Mouse (Mus musculus) large intestine, adult 2 months (tissue): ENCODE measurements around the gene Gm4027. TPM values are rescaled to one million over a fixed set of nuclear protein-coding genes. Genes with fewer than 3 reads are reported as not detected.
"Not testable (repeated sequence)": the region's sequence is repeated elsewhere in the genome, so short reads cannot be mapped to it uniquely, and the experiment has no call there.

Source experiments
- DNase-seq: peaks from one replicate; pipeline ENCODE4 v3.0.0-alpha.2; 2012; ENCODE audit warnings: low read depth, low spot score
- WGBS: fragments of 180-500 bp; shearing (Covaris S2); methylation state at CpG from one replicate; pipeline ENCODE4 v1.1.7; 2018; 5-methylcytosine and 5-hydroxymethylcytosine counted together
- polyA plus RNA-seq: library from polyadenylated mRNA; depleted of rRNA; stranded (reverse); fragments of >200 nt; gene quantifications from 2 replicates; pipeline ENCODE4 v1.2.3, GENCODE M21; 2012; rRNA removed

Gm4027 gene
- polyA plus RNA-seq = not detected in 2 replicates

- 86% methylated on average over 6 of the region's 7 CpGs for WGBS
- DNase-seq = not testable (repeated sequence)
Measured at GRCm38 (mm10) chr12:87618569-87618968, at the start of gene Gm4027. Gm4027 (plus strand) TSS chr12:87618869.

DNA sequence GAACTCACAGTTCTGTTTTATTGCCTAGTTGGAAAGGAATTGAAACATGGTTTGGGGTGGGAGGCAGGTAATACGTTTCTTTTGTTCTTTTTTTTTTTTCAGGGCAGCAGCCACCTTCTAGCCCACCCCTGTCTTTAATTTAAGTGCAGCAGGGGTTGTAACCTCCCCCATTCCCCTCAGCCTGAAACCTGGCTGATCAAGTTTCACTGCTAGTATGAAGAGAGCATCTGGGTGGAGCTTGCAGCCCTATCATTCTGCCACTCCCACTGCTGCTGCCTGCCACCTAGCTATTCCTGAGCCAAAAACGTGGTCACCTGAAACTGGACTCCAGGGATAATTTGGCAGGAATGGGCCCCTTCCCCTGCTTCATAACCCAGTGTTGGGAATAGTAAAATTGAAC, 17.3 kb upstream of the Gm4027 start:
- 2% methylated on average over 2 of the region's 2 CpGs for WGBS

GRCm38 (mm10) chr12:87602388-87602787, 16.3 kb upstream of the Gm4027 start, which contains the start of gene Oog1:
Oog1 (plus strand) TSS chr12:87602688.
- WGBS = 66% methylated on average over 1 of the region's 2 CpGs
- DNase-seq = not testable (repeated sequence)

More for the DNA sequence above, 17.3 kb upstream of the Gm4027 start:
- DNase-seq = not testable (repeated sequence)

GRCm38 (mm10) chr12:87644520-87644919, 25.9 kb downstream of the Gm4027 start, which contains the start of gene Gm16381:
Gm16381 (minus strand) TSS chr12:87644620.
- not testable (repeated sequence) for DNase-seq
- WGBS = 84% methylated on average over 2 of the region's 2 CpGs

DNA sequence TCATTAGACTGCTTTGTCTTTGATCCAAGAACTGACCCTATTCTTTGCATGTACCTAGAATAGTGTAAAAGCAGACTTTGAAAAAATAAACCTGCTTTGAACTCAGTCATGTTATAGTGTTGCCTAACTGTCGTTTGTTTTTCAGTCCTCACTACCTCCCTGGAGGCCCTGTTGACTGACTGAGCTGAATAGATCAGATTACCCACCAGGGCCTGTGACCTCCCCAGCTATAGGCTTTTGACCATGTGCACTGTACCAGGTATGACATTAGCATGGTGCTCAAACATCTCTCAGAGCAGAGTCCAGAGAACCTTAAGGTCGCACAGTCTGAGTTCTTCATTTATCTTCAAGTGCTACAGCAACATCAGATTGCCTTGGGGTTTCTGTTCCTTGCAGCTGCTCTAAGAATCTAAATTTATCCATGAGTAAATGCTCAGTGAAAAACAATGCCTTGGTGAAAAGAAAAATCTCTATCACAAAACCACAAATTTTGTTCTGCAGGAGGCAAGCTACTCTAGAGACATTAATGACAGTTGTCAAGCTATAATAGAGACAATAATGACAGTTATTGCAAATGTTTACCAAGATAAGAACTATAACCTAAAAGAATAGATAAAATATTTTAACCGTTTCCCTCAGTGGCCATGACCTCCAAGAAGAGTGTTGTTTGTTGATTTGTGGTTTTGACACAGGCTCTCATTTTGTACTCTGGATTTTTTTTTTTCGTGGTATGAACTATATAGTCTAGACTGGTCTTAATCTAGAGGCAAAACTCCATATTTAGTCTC, 34.4 kb downstream of the Gm4027 start:
- WGBS = 44% methylated on average over 2 of the region's 4 CpGs
- DNase-seq = not testable (repeated sequence)

Other genes with a start within 250 kb of the Gm4027 start
- 39.2 and 49.1 TPM in 2 replicates for gene Sptlc2, start 230.5 kb upstream of the Gm4027 start, polyA plus RNA-seq
- 21.4 and 21.7 TPM in 2 replicates for gene Slirp, start 175.0 kb upstream of the Gm4027 start, polyA plus RNA-seq
- gene Alkbh1, start 174.9 kb upstream of the Gm4027 start, polyA plus RNA-seq = 11.6 and 12.7 TPM in 2 replicates
- gene Snw1, start 146.6 kb upstream of the Gm4027 start, polyA plus RNA-seq = 8.9 and 9.9 TPM in 2 replicates
- gene Gm5788, start 124.1 kb upstream of the Gm4027 start, polyA plus RNA-seq = not detected in 2 replicates
- gene Gm8300, start 104.6 kb upstream of the Gm4027 start, polyA plus RNA-seq = not detected in 2 replicates
- gene Oog1, start 16.2 kb upstream of the Gm4027 start, polyA plus RNA-seq = not detected in 2 replicates
- not detected in 2 replicates for gene Gm16381, start 25.8 kb downstream of the Gm4027 start, polyA plus RNA-seq
- not detected in 2 replicates for gene Gm21319, start 156.9 kb downstream of the Gm4027 start, polyA plus RNA-seq
- gene Gm21936, start 176.6 kb downstream of the Gm4027 start, polyA plus RNA-seq = not detected in 2 replicates
- not detected in 2 replicates for gene BB287469, start 197.7 kb downstream of the Gm4027 start, polyA plus RNA-seq
- not detected in 2 replicates for gene Gm2001, start 223.5 kb downstream of the Gm4027 start, polyA plus RNA-seq